Mouse (Mus musculus) neural tube, embryonic 14.5 days (tissue): Measurements from ENCODE around the gene Dnajc30. TPM values are rescaled to one million over a fixed set of nuclear protein-coding genes. Genes with fewer than 3 reads are reported as not detected.
A peak's percentile ranks its signal among the peaks of the same experiment; 100 is the strongest.

Experiments
- ATAC-seq: fragments of 200-750 bp; cut with Nextera tagmentation; 2 replicates; pipeline ENCODE4 v1.8.0; 2017; ENCODE audit warnings: low read depth, mild to moderate bottlenecking, moderate TSS enrichment, moderate library complexity
- H3K27ac ChIP-seq: fragments of 300-500 bp; sonication (generic); 2 replicates; pipeline ENCODE4 v1.5.1; 2014; ENCODE audit warnings: low read depth, mild to moderate bottlenecking, control low read depth, low read length, moderate library complexity, mixed read lengths
- H3K27me3 ChIP-seq: fragments of 300-500 bp; sonication (generic); 2 replicates; pipeline ENCODE4 v1.6.1; 2014; ENCODE audit warnings: low read length; ENCODE audit not compliant: control insufficient read depth, insufficient read depth
- H3K36me3 ChIP-seq: fragments of 300-500 bp; sonication (generic); 2 replicates; pipeline ENCODE4 v1.6.1; 2014; ENCODE audit warnings: low read length, mixed read lengths; ENCODE audit not compliant: control insufficient read depth, insufficient read depth
- H3K4me1 ChIP-seq: fragments of 300-500 bp; sonication (generic); 2 replicates; pipeline ENCODE4 v1.6.1; 2014; ENCODE audit warnings: low read length; ENCODE audit not compliant: control insufficient read depth, insufficient read depth
- H3K4me2 ChIP-seq: fragments of 300-500 bp; sonication (generic); 2 replicates; pipeline ENCODE4 v1.6.1; 2014; ENCODE audit warnings: mild to moderate bottlenecking, low read depth, low read length, control low read depth
- H3K4me3 ChIP-seq: fragments of 300-500 bp; sonication (generic); 2 replicates; pipeline ENCODE4 v1.5.1; 2014; ENCODE audit warnings: low read depth, low read length, control low read depth, mixed read lengths
- H3K9ac ChIP-seq: fragments of 300-500 bp; sonication (generic); replicated peaks from 2 replicates; pipeline ENCODE4 v1.6.1; 2014; ENCODE audit warnings: low read depth, mild to moderate bottlenecking, control low read depth, low read length, mixed read lengths
- H3K9me3 ChIP-seq: fragments of 300-500 bp; sonication (generic); 2 replicates; pipeline ENCODE4 v1.6.1; 2016; ENCODE audit warnings: low read length; ENCODE audit not compliant: control insufficient read depth
- WGBS: fragments of 180-500 bp; shearing (Covaris S2); extraction: QIAGEN DNeasy Blood & Tissue Kit; methylation state at CpG from one replicate; pipeline ENCODE4 v1.1.7; 2014; 5-methylcytosine and 5-hydroxymethylcytosine counted together
- polyA plus RNA-seq: library from polyadenylated mRNA; unstranded; fragments of >200 nt; fragmentation: Nextera tagmentation; extraction: Ambion mirVana; gene quantifications from 2 replicates; pipeline ENCODE4 v1.2.1, GENCODE M21; 2014

Dnajc30 gene
- polyA plus RNA-seq: 42.2 and 47.0 TPM in 2 replicates

GRCm38 (mm10) chr5:135063629-135064381 is at the start of gene Dnajc30:
Gene Dnajc30, plus strand, starts transcription at chr5:135064202.
- Histone ChIP-seq H3K4me1 (peaks cover 20% of the 10 kb centered on the region), H3K27ac (peak within 1 kb of the TSS; percentile 62), H3K9ac (peak within 1 kb of the TSS; percentile 82), H3K4me2 (peak within 1 kb of the TSS; percentile 84), H3K27me3 (no peaks in the 10 kb centered on the region), H3K4me3 (peak within 1 kb of the TSS; percentile 85), H3K9me3 (no peaks in the 10 kb centered on the region), H3K36me3 (peaks cover 16% of the 10 kb centered on the region)
- under 1% methylated on average over 52 of the region's 52 CpGs for WGBS
- peak; percentile 97 for ATAC-seq

- Histone ChIP-seq H3K27ac (no peak overlapping the region), H3K4me2 (no peak overlapping the region), H3K27me3 (no peaks in the 10 kb centered on the region), H3K36me3 (no peaks in the 10 kb centered on the region), H3K4me1 (peaks cover 3% of the 10 kb centered on the region; the same call in 1 of the 2 replicates), H3K4me3 (no peak overlapping the region), H3K9ac (no peak overlapping the region), H3K9me3 (no peaks in the 10 kb centered on the region)
- ATAC-seq: no peak
- WGBS: 16% methylated on average over 7 of the region's 7 CpGs
Observed at GRCm38 (mm10) chr5:135015497-135015896, 48.5 kb upstream of the Dnajc30 start.

- Histone ChIP-seq H3K4me3 (no peak overlapping the region), H3K4me1 (no peaks in the 10 kb centered on the region), H3K27ac (no peak overlapping the region), H3K9ac (no peak overlapping the region), H3K27me3 (no peaks in the 10 kb centered on the region), H3K4me2 (no peak overlapping the region), H3K36me3 (no peaks in the 10 kb centered on the region), H3K9me3 (no peaks in the 10 kb centered on the region)
- WGBS: 57% methylated on average over 4 of the region's 4 CpGs
- no peak for ATAC-seq
Observed at GRCm38 (mm10) chr5:135016224-135016759, 47.7 kb upstream of the Dnajc30 start.

- no peak overlapping the region for H3K4me3 ChIP-seq
- H3K27me3 ChIP-seq: no peaks in the 10 kb centered on the region
- H3K27ac ChIP-seq: 0 out of 2 replicates have a peak overlapping the region, but pooled peaks have one; percentile 12
- H3K9ac ChIP-seq: no peak overlapping the region
- peak; percentile 59; the same call in 1 of the 2 replicates for ATAC-seq
- H3K36me3 ChIP-seq: no peaks in the 10 kb centered on the region
- no peak overlapping the region for H3K4me2 ChIP-seq
- 52% methylated on average over 6 of the region's 6 CpGs for WGBS
- H3K4me1 ChIP-seq: peaks cover 4% of the 10 kb centered on the region; the same call in 1 of the 2 replicates
- no peaks in the 10 kb centered on the region for H3K9me3 ChIP-seq
Observed at GRCm38 (mm10) chr5:135021814-135022213, 42.2 kb upstream of the Dnajc30 start.

- Histone ChIP-seq H3K27ac (peak within 1 kb of the TSS; percentile 48; the same call in 1 of the 2 replicates), H3K9me3 (no peaks in the 10 kb centered on the region), H3K9ac (peak within 1 kb of the TSS; percentile 68), H3K4me1 (peaks cover 4% of the 10 kb centered on the region; the same call in 1 of the 2 replicates), H3K4me3 (peak within 1 kb of the TSS; percentile 66), H3K36me3 (no peaks in the 10 kb centered on the region), H3K27me3 (no peaks in the 10 kb centered on the region), H3K4me2 (peak within 1 kb of the TSS; percentile 85)
- WGBS: under 1% methylated on average over 61 of the region's 61 CpGs
- peak; percentile 90 for ATAC-seq
Observed at GRCm38 (mm10) chr5:135023344-135024173, 40.4 kb upstream of the Dnajc30 start, which contains the start of gene Stx1a. Gene Stx1a, plus strand, starts transcription at chr5:135023482.

GRCm38 (mm10) chr5:135024665-135025224 is 39.3 kb upstream of the Dnajc30 start:
- Histone ChIP-seq H3K4me3 (peak overlapping the region; percentile 66; the same call in 1 of the 2 replicates), H3K36me3 (no peaks in the 10 kb centered on the region), H3K27ac (no peak overlapping the region), H3K9me3 (no peaks in the 10 kb centered on the region), H3K4me1 (peaks cover 4% of the 10 kb centered on the region; the same call in 1 of the 2 replicates), H3K27me3 (no peaks in the 10 kb centered on the region), H3K4me2 (peak overlapping the region; percentile 85; the same call in 1 of the 2 replicates), H3K9ac (no peak overlapping the region)
- 63% methylated on average over 11 of the region's 11 CpGs for WGBS
- ATAC-seq: no peak

GRCm38 (mm10) chr5:135025899-135026298 is 38.1 kb upstream of the Dnajc30 start:
- H3K27ac ChIP-seq: no peak overlapping the region
- H3K9ac ChIP-seq: no peak overlapping the region
- H3K4me3 ChIP-seq: no peak overlapping the region
- H3K36me3 ChIP-seq: no peaks in the 10 kb centered on the region
- no peak for ATAC-seq
- peaks cover 4% of the 10 kb centered on the region; the same call in 1 of the 2 replicates for H3K4me1 ChIP-seq
- 21% methylated on average over 7 of the region's 7 CpGs for WGBS
- H3K27me3 ChIP-seq: no peaks in the 10 kb centered on the region
- H3K9me3 ChIP-seq: no peaks in the 10 kb centered on the region
- peak overlapping the region; percentile 0; the same call in 1 of the 2 replicates for H3K4me2 ChIP-seq

GRCm38 (mm10) chr5:135029007-135029854 is 34.8 kb upstream of the Dnajc30 start:
- 61% methylated on average over 18 of the region's 18 CpGs for WGBS
- H3K9me3 ChIP-seq: no peaks in the 10 kb centered on the region
- no peak overlapping the region for H3K4me2 ChIP-seq
- H3K4me1 ChIP-seq: no peaks in the 10 kb centered on the region; the same call in 1 of the 2 replicates
- H3K27ac ChIP-seq: no peak overlapping the region
- ATAC-seq: no peak
- no peak overlapping the region for H3K9ac ChIP-seq
- no peaks in the 10 kb centered on the region for H3K36me3 ChIP-seq
- no peak overlapping the region for H3K4me3 ChIP-seq
- H3K27me3 ChIP-seq: no peaks in the 10 kb centered on the region
